Mouse (Mus musculus): ENCODE measurements around the gene Tmem246. TPM values are rescaled to one million over a fixed set of nuclear protein-coding genes. Genes with fewer than 3 reads are reported as not detected.

Gene Tmem246
- total RNA-seq (2021) (10 to 100 TPM; 53.5 to 61.8 TPM), polyA plus RNA-seq (2012; rRNA removed) (77.3 and 106 TPM in 2 replicates)
- long read RNA-seq, transcript Tmem246-202 (2 exons, 748 nt), result major isoform, 90 of 129 reads
- long read RNA-seq, transcript Tmem246-201 (2 exons, 2,989 nt), result minor isoform, 20 of 129 reads
- long read RNA-seq, partial matches to known transcripts, result 0 of 129 reads
- long read RNA-seq, other reads (novel, unspliced or antisense), result 19 of 129 reads

DNA sequence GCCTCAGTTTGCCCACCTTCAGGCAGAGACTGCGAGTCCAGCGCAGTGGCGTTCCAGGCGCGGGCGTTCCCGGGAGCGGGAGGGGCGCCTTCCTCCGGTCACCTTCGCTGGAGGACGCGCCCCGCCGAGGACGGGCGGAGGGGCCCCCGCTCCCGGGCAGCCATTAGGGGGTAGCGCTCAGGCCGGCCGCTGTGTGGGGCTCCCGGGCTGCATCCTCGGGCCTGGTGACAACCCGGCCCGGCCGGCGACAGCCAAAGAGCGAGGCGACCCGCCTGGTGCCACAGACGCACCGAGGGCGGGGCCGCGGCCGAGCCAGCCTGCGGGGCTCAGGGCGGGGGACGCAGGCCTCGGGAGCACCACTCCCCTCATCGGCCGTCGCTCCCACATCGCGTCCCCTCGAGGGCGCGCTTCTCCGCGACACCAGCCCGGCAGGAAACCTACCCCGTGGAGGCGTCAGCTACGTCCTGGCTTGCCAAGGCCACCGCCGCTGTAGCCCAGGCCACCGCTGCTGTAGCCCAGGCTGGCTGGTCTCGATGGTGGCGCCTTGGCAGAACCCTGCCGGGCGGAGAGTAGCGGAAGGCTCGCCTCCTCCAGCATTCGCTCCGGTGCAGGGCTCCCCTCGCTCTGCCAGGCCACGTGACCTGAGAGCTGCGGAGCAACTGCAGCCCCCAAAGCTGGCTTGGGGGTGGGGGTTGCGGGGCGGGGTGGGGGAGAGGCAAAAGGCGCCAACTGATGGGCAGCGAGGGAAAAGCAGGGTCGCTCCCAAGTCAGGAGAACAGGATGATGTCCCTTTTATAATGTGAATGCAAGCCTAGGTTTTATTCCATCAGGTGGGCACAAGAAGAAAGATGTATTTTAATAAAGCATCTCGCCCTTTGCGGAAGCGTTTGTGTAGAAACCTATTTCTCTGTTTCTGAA is at the start of gene Tmem246:
TSS of gene Tmem246 (minus strand) at position 694 of the 918 bp plus-strand sequence.
- peaks cover 3% of the 10 kb centered on the region for H3K36me3 ChIP-seq (ENCODE audit: control insufficient read depth, insufficient read depth, low read length)
- peak; percentile 87 to 88 for DNase-seq
- H3K79me2 ChIP-seq (replicated peaks; ENCODE audit: control insufficient read depth, insufficient read depth, low read length), result no peaks in the 10 kb centered on the region
- peak within 1 kb of the TSS; percentile 96 for H3K27ac ChIP-seq
- TF ChIP-seq CTCF (IDR thresholded peaks at IDR 0.05) (peak; percentile 25; the same call in 1 of the 2 replicates), EP300 (IDR thresholded peaks at IDR 0.05; ENCODE audit: insufficient read depth, low read depth, low read length) (no peak), POLR2A (IDR thresholded peaks at IDR 0.05; ENCODE audit: insufficient read depth, low read depth, low read length) (peak; percentile 61; the same call in 1 of the 2 replicates)
- WGBS, result under 1% methylated on average over 77 of the region's 77 CpGs
- no peaks in the 10 kb centered on the region for H3K27me3 ChIP-seq (ENCODE audit: control insufficient read depth, insufficient read depth, low read length)
- peak within 1 kb of the TSS; percentile 100 for H3K9ac ChIP-seq (ENCODE audit: low read depth, low read length)
- intact Hi-C loops (cut with DNase I), result loop anchor here (1.0 kb wide), 1 partner anchor 35 kb away; the partner anchor contains the start of gene Rnf20
- peak within 1 kb of the TSS; percentile 93 for H3K4me3 ChIP-seq
- peaks cover 3% of the 10 kb centered on the region for H3K4me1 ChIP-seq (ENCODE audit: control insufficient read depth, insufficient read depth, low read length)

GRCm38 (mm10) chr4:49639913-49640312 is 42.2 kb upstream of the Tmem246 start:
- Histone ChIP-seq H3K4me3 (no peak overlapping the region), H3K79me2 (replicated peaks; ENCODE audit: control insufficient read depth, insufficient read depth, low read length) (no peaks in the 10 kb centered on the region), H3K27ac (no peak overlapping the region), H3K4me1 (ENCODE audit: control insufficient read depth, insufficient read depth, low read length) (no peaks in the 10 kb centered on the region), H3K9ac (ENCODE audit: low read depth, low read length) (no peak overlapping the region), H3K36me3 (ENCODE audit: control insufficient read depth, insufficient read depth, low read length) (peaks cover 3% of the 10 kb centered on the region), H3K27me3 (ENCODE audit: control insufficient read depth, insufficient read depth, low read length) (no peaks in the 10 kb centered on the region)
- intact Hi-C loops (cut with DNase I), result no loop called here
- WGBS, result 44% methylated on average over 2 of the region's 2 CpGs
- TF ChIP-seq CTCF (IDR thresholded peaks at IDR 0.05) (no peak), EP300 (IDR thresholded peaks at IDR 0.05; ENCODE audit: insufficient read depth, low read depth, low read length) (no peak), POLR2A (IDR thresholded peaks at IDR 0.05; ENCODE audit: insufficient read depth, low read depth, low read length) (no peak)
- no peak for DNase-seq

DNA sequence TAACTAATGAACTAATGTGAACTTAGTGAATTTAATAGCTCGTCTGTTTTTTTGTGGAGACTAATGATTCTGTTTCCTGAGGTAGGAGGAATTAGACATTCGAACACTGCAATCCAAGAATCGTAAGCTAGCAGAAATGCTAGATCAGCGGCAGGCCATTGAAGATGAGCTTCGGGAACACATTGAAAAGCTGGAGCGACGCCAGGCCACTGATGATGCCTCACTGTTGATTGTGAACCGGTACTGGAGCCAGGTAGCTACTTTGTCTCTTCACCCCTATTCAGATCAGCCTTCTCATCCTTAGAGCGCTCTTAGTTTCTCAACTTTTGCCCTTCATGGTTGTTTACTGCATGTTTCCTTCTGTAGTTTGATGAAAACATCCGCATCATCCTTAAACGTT is 40.1 kb upstream of the Tmem246 start:
- H3K4me1 ChIP-seq (ENCODE audit: control insufficient read depth, insufficient read depth, low read length), result no peaks in the 10 kb centered on the region
- H3K36me3 ChIP-seq (ENCODE audit: control insufficient read depth, insufficient read depth, low read length), result peaks cover 7% of the 10 kb centered on the region
- no peaks in the 10 kb centered on the region for H3K79me2 ChIP-seq (replicated peaks; ENCODE audit: control insufficient read depth, insufficient read depth, low read length)
- H3K27ac ChIP-seq, result no peak overlapping the region
- DNase-seq, result no peak
- no peak overlapping the region for H3K9ac ChIP-seq (ENCODE audit: low read depth, low read length)
- no peak for TF ChIP-seq CTCF (IDR thresholded peaks at IDR 0.05)
- TF ChIP-seq POLR2A (IDR thresholded peaks at IDR 0.05; ENCODE audit: insufficient read depth, low read depth, low read length), result no peak
- TF ChIP-seq EP300 (IDR thresholded peaks at IDR 0.05; ENCODE audit: insufficient read depth, low read depth, low read length), result no peak
- no peaks in the 10 kb centered on the region for H3K27me3 ChIP-seq (ENCODE audit: control insufficient read depth, insufficient read depth, low read length)
- intact Hi-C loops (cut with DNase I), result no loop called here
- WGBS, result 84% methylated on average over 11 of the region's 11 CpGs
- no peak overlapping the region for H3K4me3 ChIP-seq

GRCm38 (mm10) chr4:49632139-49632481 is 34.4 kb upstream of the Tmem246 start:
- intact Hi-C loops (cut with DNase I), result loop anchor here (1.0 kb wide), 1 partner anchor 35 kb away; the partner anchor contains the start of gene Tmem246
- under 1% methylated on average over 30 of the region's 30 CpGs for WGBS
- DNase-seq, result no peak
- TF ChIP-seq EP300 (IDR thresholded peaks at IDR 0.05; ENCODE audit: insufficient read depth, low read depth, low read length) (no peak), POLR2A (IDR thresholded peaks at IDR 0.05; ENCODE audit: insufficient read depth, low read depth, low read length) (no peak), CTCF (IDR thresholded peaks at IDR 0.05) (no peak)
- Histone ChIP-seq H3K27ac (peak overlapping the region; percentile 93), H3K9ac (ENCODE audit: low read depth, low read length) (peak overlapping the region; percentile 83), H3K79me2 (replicated peaks; ENCODE audit: control insufficient read depth, insufficient read depth, low read length) (no peaks in the 10 kb centered on the region), H3K27me3 (ENCODE audit: control insufficient read depth, insufficient read depth, low read length) (no peaks in the 10 kb centered on the region), H3K4me3 (peak overlapping the region; percentile 99), H3K36me3 (ENCODE audit: control insufficient read depth, insufficient read depth, low read length) (peaks cover 7% of the 10 kb centered on the region), H3K4me1 (ENCODE audit: control insufficient read depth, insufficient read depth, low read length) (no peaks in the 10 kb centered on the region; the same call in 1 of the 2 replicates)

- no peaks in the 10 kb centered on the region for H3K79me2 ChIP-seq (replicated peaks; ENCODE audit: control insufficient read depth, insufficient read depth, low read length)
- peak within 1 kb of the TSS; percentile 93 for H3K27ac ChIP-seq
- peaks cover 3% of the 10 kb centered on the region for H3K36me3 ChIP-seq (ENCODE audit: control insufficient read depth, insufficient read depth, low read length)
- peak within 1 kb of the TSS; percentile 83 for H3K9ac ChIP-seq (ENCODE audit: low read depth, low read length)
- no peaks in the 10 kb centered on the region for H3K27me3 ChIP-seq (ENCODE audit: control insufficient read depth, insufficient read depth, low read length)
- peak within 1 kb of the TSS; percentile 99 for H3K4me3 ChIP-seq
- DNase-seq, result peak; percentile 95 to 96
- TF ChIP-seq POLR2A (IDR thresholded peaks at IDR 0.05; ENCODE audit: insufficient read depth, low read depth, low read length) (peak; percentile 85), CTCF (IDR thresholded peaks at IDR 0.05) (peak; percentile 5; the same call in 1 of the 2 replicates), EP300 (IDR thresholded peaks at IDR 0.05; ENCODE audit: insufficient read depth, low read depth, low read length) (peak; percentile 86)
- H3K4me1 ChIP-seq (ENCODE audit: control insufficient read depth, insufficient read depth, low read length), result no peaks in the 10 kb centered on the region; the same call in 1 of the 2 replicates
- intact Hi-C loops (cut with DNase I), result loop anchor here (1.0 kb wide), 2 partner anchors 34 to 110 kb away; partner anchors contain the start of genes Mrpl50, Tmem246 and Zfp189
- WGBS, result 5% methylated on average over 37 of the region's 37 CpGs
Measured at GRCm38 (mm10) chr4:49631319-49632138, 33.9 kb upstream of the Tmem246 start, which contains the start of gene Rnf20. Gene Rnf20, plus strand, starts transcription at chr4:49632006.

Data from heart, adult 2 months (tissue).